Mouse (Mus musculus) CH12.LX (cell line): ENCODE data around the gene Scnn1a. TPM values are rescaled to one million over a fixed set of nuclear protein-coding genes. Genes with fewer than 3 reads are reported as not detected.

Experiments
- DNase-seq: peaks from one replicate; pipeline ENCODE4 v3.0.0-alpha.2; 2013; ENCODE audit errors: extremely low read depth
- H3K27ac ChIP-seq: 2 replicates; pipeline ENCODE4 v1.5.1; 2012; ENCODE audit warnings: low read depth, mild to moderate bottlenecking, control low read depth, moderate library complexity; ENCODE audit not compliant: insufficient read depth
- H3K27me3 ChIP-seq: replicated peaks from 2 replicates; pipeline ENCODE3; 2012; ENCODE audit warnings: inconsistent platforms
- H3K36me3 ChIP-seq, 2 experiments: replicated peaks in 1 of 2; 2 replicates each; pipeline versions ENCODE3 to v1.6.1; 2012; ENCODE audit warnings: inconsistent platforms in 1 of 2, low read length in 1 of 2, mild to moderate bottlenecking in 1 of 2, mixed read lengths in 1 of 2, moderate library complexity in 1 of 2; ENCODE audit not compliant: control insufficient read depth in 1 of 2, insufficient read depth in 1 of 2
- H3K4me1 ChIP-seq, 2 experiments: 2 replicates each; pipeline ENCODE4 v1.6.1; 2012; ENCODE audit warnings: inconsistent platforms in 1 of 2, moderate library complexity in 1 of 2; ENCODE audit not compliant: insufficient read depth in 2 of 2, control insufficient read depth in 1 of 2
- H3K4me2 ChIP-seq: 2 replicates; pipeline ENCODE4 v1.6.1; 2012; ENCODE audit warnings: low read depth, mild to moderate bottlenecking, control low read depth; ENCODE audit not compliant: poor library complexity, insufficient read depth, severe bottlenecking
- H3K4me3 ChIP-seq, 3 experiments: fragments of 150-350 bp in 1 of 3; sonication (generic) in 1 of 3; replicated peaks in 1 of 3; 2 replicates each; pipeline versions ENCODE3 to v1.5.1; 2011 to 2012; ENCODE audit warnings: low read depth in 2 of 3, low read length in 2 of 3, mild to moderate bottlenecking in 2 of 3, moderate library complexity in 2 of 3, control low read depth in 1 of 3, improper control_type of control experiment in 1 of 3, inconsistent platforms in 1 of 3, mixed read lengths in 1 of 3; ENCODE audit not compliant: poor library complexity in 1 of 3
- H3K79me2 ChIP-seq: replicated peaks from 2 replicates; pipeline ENCODE4 v1.6.1; 2012; ENCODE audit warnings: mild to moderate bottlenecking, moderate library complexity; ENCODE audit not compliant: control insufficient read depth, poor library complexity, insufficient read depth, severe bottlenecking; ENCODE audit errors: extremely low read depth
- H3K9ac ChIP-seq: 2 replicates; pipeline ENCODE4 v1.6.1; 2012; ENCODE audit warnings: low read depth, mild to moderate bottlenecking, control low read depth, moderate library complexity; ENCODE audit not compliant: insufficient read depth
- H3K9me3 ChIP-seq: replicated peaks from 2 replicates; pipeline ENCODE3; 2012; ENCODE audit warnings: low read length, inconsistent platforms, mixed read lengths
- CHD2 ChIP-seq: IDR thresholded peaks from 2 replicates; pipeline ENCODE4 v1.6.1; 2011; ENCODE audit warnings: low read length, improper control_type of control experiment
- E2F4 ChIP-seq: IDR thresholded peaks from 2 replicates; pipeline ENCODE4 v1.6.1; 2011; ENCODE audit warnings: low read depth, low read length, improper control_type of control experiment; ENCODE audit not compliant: insufficient replicate concordance
- ELF1 ChIP-seq: IDR thresholded peaks from 2 replicates; pipeline ENCODE4 v1.6.1; 2014; ENCODE audit warnings: low read depth, mild to moderate bottlenecking, inconsistent platforms, low read length, improper control_type of control experiment
- EP300 ChIP-seq: IDR thresholded peaks from 2 replicates; pipeline ENCODE4 v1.6.1; 2011; ENCODE audit warnings: low read length, improper control_type of control experiment
- ETS1 ChIP-seq: conservative IDR thresholded peaks from 2 replicates; pipeline ENCODE4 v1.6.1; 2012; ENCODE audit warnings: low read depth, mild to moderate bottlenecking, inconsistent platforms, low read length, improper control_type of control experiment, moderate library complexity
- KAT2A ChIP-seq: IDR thresholded peaks from 2 replicates; pipeline ENCODE4 v1.6.1; 2012; ENCODE audit warnings: low read length, improper control_type of control experiment, inconsistent platforms; ENCODE audit not compliant: insufficient replicate concordance
- MAFK ChIP-seq: IDR thresholded peaks from 2 replicates; pipeline ENCODE4 v1.6.1; 2011; ENCODE audit warnings: low read length, improper control_type of control experiment; ENCODE audit not compliant: insufficient replicate concordance
- MEF2A ChIP-seq: IDR thresholded peaks from 2 replicates; pipeline ENCODE4 v1.6.1; 2014; ENCODE audit warnings: low read depth, mild to moderate bottlenecking, inconsistent platforms, low read length, improper control_type of control experiment, borderline replicate concordance
- MYC ChIP-seq: IDR thresholded peaks from 2 replicates; pipeline ENCODE4 v1.6.1; 2011; ENCODE audit warnings: low read depth, mild to moderate bottlenecking, improper control_type of control experiment, low read length
- NELFE ChIP-seq: IDR thresholded peaks from 2 replicates; pipeline ENCODE4 v1.6.1; 2011; ENCODE audit warnings: low read depth, low read length, improper control_type of control experiment
- NRF1 ChIP-seq: IDR thresholded peaks from 2 replicates; pipeline ENCODE4 v1.6.1; 2014; ENCODE audit warnings: low read depth, mild to moderate bottlenecking, inconsistent platforms, low read length, improper control_type of control experiment, moderate library complexity
- POLR2A ChIP-seq: IDR thresholded peaks from 2 replicates; pipeline ENCODE4 v1.6.1; 2011; ENCODE audit warnings: low read depth, mild to moderate bottlenecking, improper control_type of control experiment, low read length
- SIN3A ChIP-seq: IDR thresholded peaks from 2 replicates; pipeline ENCODE4 v1.6.1; 2012; ENCODE audit warnings: low read length, improper control_type of control experiment, inconsistent platforms
- SMC3 ChIP-seq: IDR thresholded peaks from 2 replicates; pipeline ENCODE4 v1.6.1; 2011; ENCODE audit warnings: low read depth, low read length, improper control_type of control experiment
- TCF12 ChIP-seq: IDR thresholded peaks from 2 replicates; pipeline ENCODE4 v1.6.1; 2014; ENCODE audit warnings: low read depth, mild to moderate bottlenecking, inconsistent platforms, low read length, improper control_type of control experiment
- USF2 ChIP-seq: conservative IDR thresholded peaks from 2 replicates; pipeline ENCODE4 v1.6.1; 2011; ENCODE audit warnings: low read depth, low read length, improper control_type of control experiment
- ZNF384 ChIP-seq: IDR thresholded peaks from 2 replicates; pipeline ENCODE4 v1.6.1; 2012; ENCODE audit warnings: low read depth, low read length, improper control_type of control experiment, inconsistent platforms
- dilution Hi-C: fragments of 300-500 bp; cut with MboI; formaldehyde crosslinking; loops from 2 replicates; pipeline ENCODE4 v1.14.3; 2020; ENCODE audit warnings: low sequenced_read_pairs; ENCODE audit not compliant: extremely low pct_unique_long_range_greater_than_20kb, extremely low pct_ligation_motif_present
- in situ Hi-C: fragments of 300-500 bp; cut with MboI; formaldehyde crosslinking; loops from 3 replicates; pipeline ENCODE4 v1.14.3; 2019; ENCODE audit warnings: low sequenced_read_pairs, low pct_ligation_motif_present, low pct_unique_long_range_greater_than_20kb, mixed read lengths
- polyA plus RNA-seq: library from polyadenylated mRNA; unstranded; fragments of >175 nt; gene quantifications from 2 replicates; pipeline ENCODE4 v1.2.1, GENCODE M21; 2012; ENCODE audit warnings: low read depth; ENCODE audit not compliant: insufficient read length
- total RNA-seq, 2 experiments: library from RNA; depleted of rRNA; stranded (reverse); fragments of 300-350 nt in 1 of 2; fragments of >200 nt in 1 of 2; gene quantifications; 2 replicates each; pipeline ENCODE4 v1.2.3; 2012 to 2014

Scnn1a gene
- total and polyA plus RNA-seq, 3 experiments: not detected

DNA sequence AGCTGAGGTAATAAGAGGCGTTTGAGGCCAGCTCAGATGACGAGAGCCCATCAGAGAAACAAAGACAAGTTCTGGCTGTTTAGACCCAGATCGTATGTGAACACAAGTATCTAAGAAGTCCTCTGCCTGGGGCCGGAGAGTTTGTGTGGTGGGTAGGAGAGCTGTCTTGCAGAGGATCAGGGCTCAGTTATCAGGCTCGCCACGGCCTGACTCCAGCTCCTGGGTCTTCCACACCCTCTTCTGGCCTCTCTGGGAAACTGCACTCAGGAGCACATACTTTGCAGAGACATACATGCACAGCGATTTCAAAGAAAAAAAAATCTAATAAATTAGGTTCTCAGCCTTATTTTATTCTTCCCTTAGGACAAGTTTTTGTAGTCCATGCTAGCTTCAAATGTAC, 35.7 kb upstream of the Scnn1a start:
- H3K36me3 ChIP-seq: no peaks in the 10 kb centered on the region
- H3K27me3 ChIP-seq: peaks cover 49% of the 10 kb centered on the region
- in situ Hi-C loops (no loop called here), dilution Hi-C loops (no loop called here)
- TF ChIP-seq SIN3A: no peak
- no peak for TF ChIP-seq SMC3
- TF ChIP-seq ETS1: no peak
- no peak for TF ChIP-seq E2F4
- TF ChIP-seq NELFE: no peak
- no peak for TF ChIP-seq CHD2
- TF ChIP-seq POLR2A: no peak
- no peak for TF ChIP-seq ELF1
- TF ChIP-seq MYC: no peak
- no peak for TF ChIP-seq ZNF384
- no peaks in the 10 kb centered on the region for H3K79me2 ChIP-seq
- H3K4me3 ChIP-seq: no peak overlapping the region
- no peak overlapping the region for H3K27ac ChIP-seq
- H3K4me2 ChIP-seq: no peak overlapping the region
- no peak for DNase-seq
- peaks cover 0 to 3% of the 10 kb centered on the region in 2 experiments; a peak in 2 of 4 replicates for H3K4me1 ChIP-seq
- peaks cover 12% of the 10 kb centered on the region for H3K9me3 ChIP-seq
- no peak overlapping the region for H3K9ac ChIP-seq

DNA sequence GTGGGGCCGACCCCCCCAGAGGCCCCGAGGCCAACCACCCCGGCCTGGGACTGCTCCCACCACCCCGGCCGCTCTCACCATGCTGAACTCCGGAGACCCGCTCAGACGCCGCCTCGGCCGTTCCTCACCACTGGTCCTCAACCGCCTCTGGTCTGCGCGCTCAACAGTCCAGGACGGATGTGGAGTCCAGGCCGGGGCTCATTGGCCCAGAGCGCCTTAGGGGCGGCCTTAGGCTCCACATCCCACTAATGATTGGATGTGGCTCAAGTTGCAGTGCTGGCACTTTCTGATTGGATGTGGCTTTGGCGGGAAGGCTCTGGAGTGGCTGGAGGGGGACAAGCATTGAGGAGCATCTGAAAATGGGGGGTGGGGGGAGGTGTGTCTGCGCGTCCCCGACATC, 34.6 kb upstream of the Scnn1a start, which contains the start of gene Tuba3a:
Gene Tuba3a, minus strand, starts transcription at position 153 of the 400 bp plus-strand sequence.
- TF ChIP-seq TCF12 (no peak), NRF1 (no peak), KAT2A (no peak), USF2 (no peak), EP300 (no peak), MEF2A (no peak), NELFE (no peak)
- dilution Hi-C loops: no loop called here
- peaks cover 12% of the 10 kb centered on the region for H3K9me3 ChIP-seq
- H3K4me3 ChIP-seq: no peak within 1 kb of the TSS
- no peaks in the 10 kb centered on the region for H3K4me1 ChIP-seq
- no peaks in the 10 kb centered on the region for H3K36me3 ChIP-seq
- no peak for DNase-seq
- H3K79me2 ChIP-seq: no peaks in the 10 kb centered on the region
- H3K4me2 ChIP-seq: no peak within 1 kb of the TSS
- no peak within 1 kb of the TSS for H3K27ac ChIP-seq
- in situ Hi-C loops: no loop called here
- H3K9ac ChIP-seq: no peak within 1 kb of the TSS
- peaks cover 59% of the 10 kb centered on the region for H3K27me3 ChIP-seq

DNA sequence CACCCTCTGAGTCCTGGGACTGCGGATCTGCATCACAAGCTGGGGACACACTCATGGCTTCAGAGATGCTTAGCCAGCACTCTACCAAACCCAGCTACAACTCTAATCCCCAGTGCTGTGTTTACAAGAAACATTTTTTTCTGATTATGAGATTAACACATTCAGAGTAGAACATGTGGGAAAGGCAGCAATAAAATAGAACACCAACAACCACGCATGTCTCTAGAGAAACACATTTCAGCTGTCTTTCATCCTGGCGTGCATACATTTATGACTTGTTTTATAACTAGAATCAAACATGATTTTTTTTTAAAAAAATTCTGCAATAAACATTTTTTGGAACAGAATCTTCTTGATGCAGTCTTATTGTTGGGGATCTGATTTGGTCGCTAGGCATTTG, 33.5 kb upstream of the Scnn1a start:
- peaks cover 68% of the 10 kb centered on the region for H3K27me3 ChIP-seq
- no peaks in the 10 kb centered on the region for H3K79me2 ChIP-seq
- H3K36me3 ChIP-seq: no peaks in the 10 kb centered on the region
- in situ Hi-C loops: no loop called here
- no peak overlapping the region for H3K27ac ChIP-seq
- no peak overlapping the region for H3K9ac ChIP-seq
- no peak overlapping the region for H3K4me3 ChIP-seq
- TF ChIP-seq USF2 (no peak), MAFK (no peak)
- peaks cover 16% of the 10 kb centered on the region for H3K9me3 ChIP-seq
- DNase-seq: no peak
- dilution Hi-C loops: no loop called here
- H3K4me2 ChIP-seq: no peak overlapping the region
- no peaks in the 10 kb centered on the region for H3K4me1 ChIP-seq
